Mouse (Mus musculus): ENCODE data around the gene Ccdc62.

GRCm38 (mm10) chr5:123975668-123976180, 45.2 kb downstream of the Ccdc62 start:
- TF ChIP-seq CTCF (IDR thresholded peaks at IDR 0.05; ENCODE audit: control insufficient read depth, insufficient read depth, low read length) (no peak), POLR2A (IDR thresholded peaks at IDR 0.05; ENCODE audit: borderline replicate concordance, control insufficient read depth, low read depth, low read length) (no peak)
